Mouse (Mus musculus): ENCODE results near the gene Rab3il1. TPM values are rescaled to one million over a fixed set of nuclear protein-coding genes. Genes with fewer than 3 reads are reported as not detected.

Gene Rab3il1
- polyA plus RNA-seq, 1 experiment from 2014 or later = 14.7 TPM

- Histone ChIP-seq H3K4me2 (replicated peaks; ENCODE audit: low read depth) (no peak overlapping the region), H3K9me3 (ENCODE audit: control insufficient read depth, low read length) (no peaks in the 10 kb centered on the region), H3K36me3 (ENCODE audit: control insufficient read depth, insufficient read depth, low read length) (peaks cover 13% of the 10 kb centered on the region), H3K27ac (replicated peaks) (no peak overlapping the region), H3K9ac (ENCODE audit: low read length) (no peak overlapping the region), H3K4me1 (replicated peaks; ENCODE audit: control insufficient read depth, insufficient read depth) (no peaks in the 10 kb centered on the region), H3K27me3 (ENCODE audit: control insufficient read depth, insufficient read depth, low read length) (no peaks in the 10 kb centered on the region), H3K4me3 (ENCODE audit: low read depth, low read length) (no peak overlapping the region)
- TF ChIP-seq CTCF (IDR thresholded peaks at IDR 0.05; ENCODE audit: low read depth) = no peak
- TF ChIP-seq EP300 (optimal IDR thresholded peaks at IDR 0.05) = no peak
- ATAC-seq (ENCODE audit: low FRiP score, low TSS enrichment) (no peak), DNase-seq (ENCODE audit: low spot score) (no peak)
- WGBS = 94% methylated on average over 8 of the region's 8 CpGs
Observed at GRCm38 (mm10) chr19:10070186-10070980, 68.9 kb downstream of the Rab3il1 start.

GRCm38 (mm10) chr19:10071166-10071565, 69.7 kb downstream of the Rab3il1 start:
- Histone ChIP-seq H3K27me3 (ENCODE audit: control insufficient read depth, insufficient read depth, low read length) (no peaks in the 10 kb centered on the region), H3K27ac (replicated peaks) (no peak overlapping the region), H3K4me2 (replicated peaks; ENCODE audit: low read depth) (no peak overlapping the region), H3K4me3 (ENCODE audit: low read depth, low read length) (no peak overlapping the region), H3K9ac (ENCODE audit: low read length) (no peak overlapping the region), H3K36me3 (ENCODE audit: control insufficient read depth, insufficient read depth, low read length) (peaks cover 15% of the 10 kb centered on the region), H3K9me3 (ENCODE audit: control insufficient read depth, low read length) (no peaks in the 10 kb centered on the region), H3K4me1 (replicated peaks; ENCODE audit: control insufficient read depth, insufficient read depth) (no peaks in the 10 kb centered on the region)
- TF ChIP-seq CTCF (IDR thresholded peaks at IDR 0.05; ENCODE audit: low read depth) = no peak
- no peak for TF ChIP-seq EP300 (optimal IDR thresholded peaks at IDR 0.05)
- no peak for DNase-seq (ENCODE audit: low spot score)
- no peak for ATAC-seq (ENCODE audit: low FRiP score, low TSS enrichment)
- 80% methylated on average over 5 of the region's 5 CpGs for WGBS

- Histone ChIP-seq H3K9me3 (ENCODE audit: control insufficient read depth, low read length) (no peaks in the 10 kb centered on the region), H3K4me2 (replicated peaks; ENCODE audit: low read depth) (no peak overlapping the region), H3K36me3 (ENCODE audit: control insufficient read depth, insufficient read depth, low read length) (peaks cover 12% of the 10 kb centered on the region), H3K27me3 (ENCODE audit: control insufficient read depth, insufficient read depth, low read length) (no peaks in the 10 kb centered on the region), H3K27ac (replicated peaks) (no peak overlapping the region), H3K4me3 (ENCODE audit: low read depth, low read length) (no peak overlapping the region), H3K9ac (ENCODE audit: low read length) (no peak overlapping the region), H3K4me1 (replicated peaks; ENCODE audit: control insufficient read depth, insufficient read depth) (no peaks in the 10 kb centered on the region)
- DNase-seq (ENCODE audit: low spot score) = no peak
- TF ChIP-seq CTCF (IDR thresholded peaks at IDR 0.05; ENCODE audit: low read depth) (no peak), EP300 (optimal IDR thresholded peaks at IDR 0.05) (no peak)
- ATAC-seq (ENCODE audit: low FRiP score, low TSS enrichment) = no peak
- WGBS = 86% methylated on average over 4 of the region's 4 CpGs
Observed at GRCm38 (mm10) chr19:10071892-10072291, 70.4 kb downstream of the Rab3il1 start.

GRCm38 (mm10) chr19:10073145-10073544, 71.7 kb downstream of the Rab3il1 start:
- no peak for TF ChIP-seq CTCF (IDR thresholded peaks at IDR 0.05; ENCODE audit: low read depth)

GRCm38 (mm10) chr19:10078392-10078791, 76.9 kb downstream of the Rab3il1 start:
- no peaks in the 10 kb centered on the region for H3K9me3 ChIP-seq (ENCODE audit: control insufficient read depth, low read length)
- TF ChIP-seq EP300 (optimal IDR thresholded peaks at IDR 0.05) = no peak
- TF ChIP-seq CTCF (IDR thresholded peaks at IDR 0.05; ENCODE audit: low read depth) = no peak
- DNase-seq (ENCODE audit: low spot score) (no peak), ATAC-seq (ENCODE audit: low FRiP score, low TSS enrichment) (no peak)
- H3K36me3 ChIP-seq (ENCODE audit: control insufficient read depth, insufficient read depth, low read length) = peaks cover 24% of the 10 kb centered on the region
- no peaks in the 10 kb centered on the region for H3K27me3 ChIP-seq (ENCODE audit: control insufficient read depth, insufficient read depth, low read length)
- H3K4me3 ChIP-seq (ENCODE audit: low read depth, low read length) = no peak overlapping the region
- no peak overlapping the region for H3K4me2 ChIP-seq (replicated peaks; ENCODE audit: low read depth)
- 82% methylated on average over 6 of the region's 6 CpGs for WGBS
- no peak overlapping the region for H3K27ac ChIP-seq (replicated peaks)
- no peaks in the 10 kb centered on the region for H3K4me1 ChIP-seq (replicated peaks; ENCODE audit: control insufficient read depth, insufficient read depth)
- no peak overlapping the region for H3K9ac ChIP-seq (ENCODE audit: low read length)

More at GRCm38 (mm10) chr19:10073145-10073544, 71.7 kb downstream of the Rab3il1 start:
- Histone ChIP-seq H3K9ac (ENCODE audit: low read length) (no peak overlapping the region), H3K36me3 (ENCODE audit: control insufficient read depth, insufficient read depth, low read length) (peaks cover 17% of the 10 kb centered on the region), H3K27ac (replicated peaks) (no peak overlapping the region), H3K4me2 (replicated peaks; ENCODE audit: low read depth) (no peak overlapping the region), H3K4me3 (ENCODE audit: low read depth, low read length) (no peak overlapping the region), H3K9me3 (ENCODE audit: control insufficient read depth, low read length) (no peaks in the 10 kb centered on the region), H3K4me1 (replicated peaks; ENCODE audit: control insufficient read depth, insufficient read depth) (no peaks in the 10 kb centered on the region), H3K27me3 (ENCODE audit: control insufficient read depth, insufficient read depth, low read length) (no peaks in the 10 kb centered on the region)
- no peak for ATAC-seq (ENCODE audit: low FRiP score, low TSS enrichment)
- 90% methylated on average over 5 of the region's 5 CpGs for WGBS
- no peak for DNase-seq (ENCODE audit: low spot score)

- TF ChIP-seq CTCF (IDR thresholded peaks at IDR 0.05; ENCODE audit: low read depth) = no peak
- TF ChIP-seq EP300 (optimal IDR thresholded peaks at IDR 0.05) = no peak
- Histone ChIP-seq H3K27me3 (ENCODE audit: control insufficient read depth, insufficient read depth, low read length) (no peaks in the 10 kb centered on the region), H3K36me3 (ENCODE audit: control insufficient read depth, insufficient read depth, low read length) (peaks cover 18% of the 10 kb centered on the region), H3K4me2 (replicated peaks; ENCODE audit: low read depth) (no peak overlapping the region), H3K9ac (ENCODE audit: low read length) (no peak overlapping the region), H3K9me3 (ENCODE audit: control insufficient read depth, low read length) (no peaks in the 10 kb centered on the region), H3K27ac (replicated peaks) (no peak overlapping the region), H3K4me3 (ENCODE audit: low read depth, low read length) (no peak overlapping the region), H3K4me1 (replicated peaks; ENCODE audit: control insufficient read depth, insufficient read depth) (no peaks in the 10 kb centered on the region)
- DNase-seq (ENCODE audit: low spot score) (no peak), ATAC-seq (ENCODE audit: low FRiP score, low TSS enrichment) (no peak)
- WGBS = 89% methylated on average over 7 of the region's 7 CpGs
Observed at GRCm38 (mm10) chr19:10080384-10080783, 78.9 kb downstream of the Rab3il1 start.

All from stomach, postnatal 0 days (tissue).